Mouse (Mus musculus) thymus, postnatal 10 days (tissue): ENCODE results near the gene Nhsl1.
A peak's percentile ranks its signal among the peaks of the same experiment; 100 is the strongest.

Experiments used
- DNase-seq, 2 experiments: peaks; one replicate each; pipeline ENCODE4 v3.0.0; 2021; ENCODE audit warnings: low spot score in 2 of 2

The Nhsl1 gene

GRCm38 (mm10) chr10:18318916-18319481 is at the start of gene Nhsl1:
Nhsl1 (plus strand) TSS chr10:18318985.
- DNase-seq: peak; percentile 27 to 57

- no peak for DNase-seq
These were observed 42.6 kb upstream of the Nhsl1 start for GRCm38 (mm10) chr10:18276090-18276734.

GRCm38 (mm10) chr10:18283991-18284390 is 34.8 kb upstream of the Nhsl1 start:
- no peak for DNase-seq

GRCm38 (mm10) chr10:18289512-18289911 is 29.3 kb upstream of the Nhsl1 start:
- no peak for DNase-seq

GRCm38 (mm10) chr10:18305106-18305505 is 13.7 kb upstream of the Nhsl1 start:
- DNase-seq: no peak

GRCm38 (mm10) chr10:18315071-18315470 is 3.7 kb upstream of the Nhsl1 start:
- DNase-seq: no peak

- DNase-seq: no peak
These were observed 1.3 kb upstream of the Nhsl1 start for GRCm38 (mm10) chr10:18317521-18317920.

- DNase-seq: peak in 1 of 2 experiments; percentile 29
These were observed 547 bp upstream of the Nhsl1 start for GRCm38 (mm10) chr10:18317961-18318915.

GRCm38 (mm10) chr10:18319691-18320090 is 906 bp downstream of the Nhsl1 start:
- DNase-seq: no peak

- DNase-seq: no peak
These were observed 3.1 kb downstream of the Nhsl1 start for GRCm38 (mm10) chr10:18321861-18322260.

GRCm38 (mm10) chr10:18323701-18324100 is 4.9 kb downstream of the Nhsl1 start:
- no peak for DNase-seq

GRCm38 (mm10) chr10:18328331-18328908 is 9.6 kb downstream of the Nhsl1 start:
- no peak for DNase-seq

GRCm38 (mm10) chr10:18329096-18330038 is 10.6 kb downstream of the Nhsl1 start:
- DNase-seq: no peak

GRCm38 (mm10) chr10:18330445-18330844 is 11.7 kb downstream of the Nhsl1 start:
- DNase-seq: no peak

GRCm38 (mm10) chr10:18333575-18333974 is 14.8 kb downstream of the Nhsl1 start:
- DNase-seq: no peak

GRCm38 (mm10) chr10:18334176-18334575 is 15.4 kb downstream of the Nhsl1 start:
- DNase-seq: no peak

GRCm38 (mm10) chr10:18334734-18335133 is 15.9 kb downstream of the Nhsl1 start:
- no peak for DNase-seq

GRCm38 (mm10) chr10:18337725-18338124 is 18.9 kb downstream of the Nhsl1 start:
- DNase-seq: no peak

- no peak for DNase-seq
These were observed 20.6 kb downstream of the Nhsl1 start for GRCm38 (mm10) chr10:18339386-18339785.

GRCm38 (mm10) chr10:18340930-18341329 is 22.1 kb downstream of the Nhsl1 start:
- no peak for DNase-seq
